Mouse (Mus musculus): ENCODE data around the gene Adgrf2.

- TF ChIP-seq CTCF (IDR thresholded peaks at IDR 0.05; ENCODE audit: borderline replicate concordance, insufficient read depth, low read depth, low read length) (no peak), POLR2A (IDR thresholded peaks at IDR 0.05; ENCODE audit: borderline replicate concordance, insufficient read depth, low read length) (no peak)
Measured at GRCm38 (mm10) chr17:42692136-42692535, 49.8 kb downstream of the Adgrf2 start, which contains the start of gene Adgrf4.

Measured in cerebellum, adult 2 months (tissue).